Mouse (Mus musculus): ENCODE results near the gene Ilkap. TPM values are rescaled to one million over a fixed set of nuclear protein-coding genes. Genes with fewer than 3 reads are reported as not detected.

Ilkap gene
- total and polyA plus RNA-seq, 3 experiments = 131 to 145 TPM; not detected in 1

DNA sequence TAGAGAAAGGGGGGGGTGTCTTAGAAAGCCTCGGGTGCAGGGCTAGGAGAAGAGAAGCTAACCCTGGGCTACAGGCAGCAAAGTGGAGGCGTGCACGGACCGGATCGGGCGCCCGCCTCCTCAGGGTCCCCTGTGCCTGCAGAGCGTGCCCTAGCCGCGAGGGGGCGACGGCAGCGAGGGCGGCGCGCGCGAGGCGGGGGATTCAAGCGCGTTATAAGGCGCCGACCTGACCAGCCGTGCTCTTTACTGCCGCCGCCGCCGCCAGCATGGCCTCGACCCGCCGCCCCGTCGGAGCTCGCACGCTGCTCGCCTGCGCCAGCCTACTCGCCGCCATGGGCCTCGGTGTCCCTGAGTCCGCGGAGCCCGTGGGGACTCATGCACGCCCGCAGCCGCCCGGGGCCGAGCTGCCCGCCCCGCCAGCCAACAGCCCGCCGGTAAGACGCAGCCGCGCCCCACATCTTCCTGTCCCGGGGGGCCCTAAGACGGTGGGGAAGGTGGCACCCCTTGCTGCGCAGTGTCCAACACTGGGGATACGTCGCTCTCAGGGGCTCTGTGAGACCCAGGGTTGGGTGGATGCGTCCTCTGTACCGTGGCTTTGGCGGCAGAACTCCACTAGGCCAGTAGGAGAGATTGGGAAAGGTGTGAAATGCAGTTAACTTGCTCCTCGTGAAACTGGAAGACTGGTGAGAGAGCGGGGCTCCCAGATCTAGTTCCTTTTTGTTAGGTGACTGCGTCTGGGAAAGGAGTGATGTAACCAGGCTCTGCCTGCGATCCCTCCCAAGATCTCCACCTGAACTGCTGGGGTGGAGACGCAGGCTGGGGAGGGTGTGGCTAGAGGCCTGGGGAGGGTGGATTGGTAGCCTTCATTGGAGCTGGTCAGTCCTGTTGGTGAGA lies 32.2 kb downstream of the Ilkap start, which contains the start of gene Erfe:
TSS of gene Erfe (plus strand) at position 216 of the 894 bp plus-strand sequence.
- Histone ChIP-seq H3K27ac (ENCODE audit: control insufficient read depth, low read depth, low read length) (peak within 1 kb of the TSS; percentile 45), H3K4me1 (ENCODE audit: control insufficient read depth in 1 of 2, insufficient read depth in 2 of 2, low read length in 2 of 2) (peaks cover 0 to 8% of the 10 kb centered on the region in 2 experiments; a peak in 2 of 4 replicates), H3K9me3 (replicated peaks; ENCODE audit: insufficient read depth, low read length) (no peaks in the 10 kb centered on the region), H3K4me3 (ENCODE audit: control insufficient read depth in 1 of 2, insufficient read depth in 1 of 2, low read depth in 2 of 2, low read length in 2 of 2) (peak within 1 kb of the TSS; percentile 70 to 79), H3K9ac (ENCODE audit: control insufficient read depth, low read depth, low read length, poor library complexity, severe bottlenecking) (peak within 1 kb of the TSS; percentile 79), H3K79me2 (ENCODE audit: control insufficient read depth, insufficient read depth, low read length, poor library complexity) (peaks cover 4% of the 10 kb centered on the region), H3K27me3 (ENCODE audit: control insufficient read depth in 1 of 2, insufficient read depth in 2 of 2, low read length in 2 of 2) (no peaks in the 10 kb centered on the region), H3K36me3 (ENCODE audit: control insufficient read depth in 1 of 2, insufficient read depth in 2 of 2, low read length in 2 of 2) (0 out of 4 replicates have a peak, but pooled peaks cover 0 to 2% of the 10 kb centered on the region in 2 experiments)
- TF ChIP-seq MYC (IDR thresholded peaks at IDR 0.05; ENCODE audit: low read depth, low read length) (no peak), E2F4 (IDR thresholded peaks at IDR 0.05; ENCODE audit: borderline replicate concordance, low read depth, low read length) (no peak), NRF1 (IDR thresholded peaks at IDR 0.05; ENCODE audit: insufficient read depth, low read depth, low read length, poor library complexity, severe bottlenecking) (no peak), ZMIZ1 (IDR thresholded peaks at IDR 0.05; ENCODE audit: low read depth, low read length) (no peak), POLR2AphosphoS5 (IDR thresholded peaks at IDR 0.05; ENCODE audit: borderline replicate concordance, low read depth, low read length) (no peak), POLR2AphosphoS2 (IDR thresholded peaks at IDR 0.05; ENCODE audit: low read length) (no peak; the same call in 1 of the 2 replicates), BHLHE40 (IDR thresholded peaks at IDR 0.05; ENCODE audit: borderline replicate concordance, low read depth, low read length) (no peak), CHD2 (IDR thresholded peaks at IDR 0.05; ENCODE audit: low read length) (no peak), UBTF (IDR thresholded peaks at IDR 0.05; ENCODE audit: borderline replicate concordance, insufficient read depth, low read depth, low read length) (0 out of 2 replicates have a peak, but pooled peaks have one; percentile 53), POLR2A (IDR thresholded peaks at IDR 0.05; ENCODE audit: control insufficient read depth in 1 of 2, insufficient read depth in 1 of 2, low read depth in 1 of 2, low read length in 2 of 2, poor library complexity in 1 of 2) (peak; percentile 53 to 55; a peak in 3 of 4 replicates), HCFC1 (IDR thresholded peaks at IDR 0.05; ENCODE audit: low read depth, low read length) (0 out of 2 replicates have a peak, but pooled peaks have one; percentile 11), ELF1 (IDR thresholded peaks at IDR 0.05; ENCODE audit: low read depth, low read length) (no peak), SMC3 (IDR thresholded peaks at IDR 0.05; ENCODE audit: low read depth, low read length) (peak; percentile 67), NELFE (IDR thresholded peaks at IDR 0.05; ENCODE audit: low read depth, low read length) (0 out of 2 replicates have a peak, but pooled peaks have one; percentile 40), EP300 (IDR thresholded peaks at IDR 0.05; ENCODE audit: low read depth in 1 of 2, low read length in 2 of 2) (no peak), MAZ (IDR thresholded peaks at IDR 0.05; ENCODE audit: low read depth, low read length) (peak; percentile 62; the same call in 1 of the 2 replicates), MEF2A (IDR thresholded peaks at IDR 0.05; ENCODE audit: extremely low read depth, insufficient replicate concordance, low read depth, low read length, poor library complexity, severe bottlenecking) (no peak), KAT2A (conservative IDR thresholded peaks at IDR 0.05; ENCODE audit: low read depth, low read length) (no peak), ZKSCAN1 (IDR thresholded peaks at IDR 0.05; ENCODE audit: low read depth, low read length) (no peak), ZC3H11A (IDR thresholded peaks at IDR 0.05; ENCODE audit: low read depth, low read length) (no peak), TAL1 (IDR thresholded peaks at IDR 0.05; ENCODE audit: low read length) (no peak), RAD21 (IDR thresholded peaks at IDR 0.05; ENCODE audit: low read depth, low read length) (peak; percentile 51), ETS1 (IDR thresholded peaks at IDR 0.05; ENCODE audit: low read depth, low read length) (peak; percentile 28; the same call in 1 of the 2 replicates), MAX (IDR thresholded peaks at IDR 0.05; ENCODE audit: low read length) (no peak; the same call in 1 of the 2 replicates), TBP (IDR thresholded peaks at IDR 0.05; ENCODE audit: low read depth, low read length) (0 out of 2 replicates have a peak, but pooled peaks have one; percentile 6), CTCF (IDR thresholded peaks at IDR 0.05 in 2 of 3, conservative IDR thresholded peaks at IDR 0.05 in 1 of 3; ENCODE audit: control insufficient read depth in 1 of 3, insufficient read depth in 1 of 3, low read depth in 2 of 3, low read length in 3 of 3, poor library complexity in 1 of 3, severe bottlenecking in 1 of 3) (peak in 2 of 3 experiments; percentile 84 to 94; a peak in 5 of 6 replicates)
- DNase-seq (ENCODE audit: low read depth, low spot score) = peak; percentile 87
